Mouse (Mus musculus): ENCODE measurements around the gene Glyctk.
A peak's percentile ranks its signal among the peaks of the same experiment; 100 is the strongest.
"Not testable (repeated sequence)": the region's sequence is repeated elsewhere in the genome, so short reads cannot be mapped to it uniquely, and the experiment has no call there.

The Glyctk gene

DNA sequence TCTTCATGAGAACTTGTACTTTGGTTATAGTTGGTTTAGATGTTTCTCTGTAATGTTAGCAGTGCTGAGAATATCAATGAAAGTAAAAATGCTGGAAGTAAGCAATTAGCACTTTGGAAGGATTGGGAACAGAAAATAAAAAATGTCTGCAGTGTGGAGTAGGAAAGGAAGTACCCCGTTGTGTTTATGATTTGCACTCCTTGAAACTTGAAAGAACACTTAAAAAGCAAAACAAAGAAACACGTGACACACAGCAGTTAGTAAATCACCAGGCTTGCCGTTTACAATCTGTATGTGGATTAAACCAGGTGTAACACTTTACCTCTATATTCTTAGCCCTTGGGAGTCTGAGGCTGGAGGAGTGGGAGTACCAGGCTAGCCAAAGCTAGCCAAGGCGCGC lies 18.8 kb upstream of the Glyctk start:
- DNase-seq (ENCODE audit: low spot score in 2 of 2): no peak

- DNase-seq (ENCODE audit: low spot score in 2 of 2): no peak
These were observed 17.7 kb upstream of the Glyctk start for GRCm38 (mm10) chr9:106175552-106176200.

DNA sequence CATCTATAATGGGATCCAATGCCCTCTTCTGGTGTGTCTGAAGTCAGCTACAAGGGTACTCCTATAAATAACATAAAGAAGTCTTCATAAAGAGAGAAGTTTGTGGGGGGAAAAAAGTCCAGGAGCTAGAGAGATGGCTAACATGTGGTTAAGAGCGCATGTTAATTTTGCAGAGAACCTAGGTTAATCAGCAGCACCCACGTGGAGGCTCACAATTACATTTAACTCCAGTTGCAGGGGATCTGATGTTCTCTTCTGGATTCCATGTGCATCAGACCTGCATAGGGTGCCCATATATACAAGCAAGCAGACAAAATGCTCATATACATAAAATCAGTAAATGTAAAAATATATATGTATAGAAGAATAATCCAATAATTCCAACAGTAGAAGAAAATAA lies 15.4 kb upstream of the Glyctk start:
- DNase-seq (ENCODE audit: low spot score in 2 of 2): no peak

DNA sequence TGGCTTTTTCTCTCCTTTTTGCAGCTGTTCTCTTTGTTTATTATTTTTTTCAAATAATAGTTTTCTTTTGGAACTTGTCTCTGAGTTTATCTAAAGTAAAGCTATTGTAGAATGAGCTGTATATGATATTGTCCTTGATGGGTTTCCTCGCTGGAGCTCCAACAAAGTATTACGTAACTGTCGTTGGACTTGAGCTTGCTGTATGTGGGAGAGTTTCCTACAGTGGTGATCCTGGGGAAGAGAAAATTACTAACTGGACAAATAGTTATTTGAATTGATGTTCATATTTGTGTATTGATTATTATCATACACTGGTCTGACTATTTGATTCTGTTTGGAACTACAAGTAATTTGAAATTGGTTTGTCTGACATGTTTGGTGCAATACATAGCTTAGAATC lies 14.6 kb upstream of the Glyctk start:
- no peak for DNase-seq (ENCODE audit: low spot score in 2 of 2)

GRCm38 (mm10) chr9:106171346-106172158 lies 13.6 kb upstream of the Glyctk start:
- peak; percentile 60 to 82 for DNase-seq (ENCODE audit: low spot score in 2 of 2)

DNA sequence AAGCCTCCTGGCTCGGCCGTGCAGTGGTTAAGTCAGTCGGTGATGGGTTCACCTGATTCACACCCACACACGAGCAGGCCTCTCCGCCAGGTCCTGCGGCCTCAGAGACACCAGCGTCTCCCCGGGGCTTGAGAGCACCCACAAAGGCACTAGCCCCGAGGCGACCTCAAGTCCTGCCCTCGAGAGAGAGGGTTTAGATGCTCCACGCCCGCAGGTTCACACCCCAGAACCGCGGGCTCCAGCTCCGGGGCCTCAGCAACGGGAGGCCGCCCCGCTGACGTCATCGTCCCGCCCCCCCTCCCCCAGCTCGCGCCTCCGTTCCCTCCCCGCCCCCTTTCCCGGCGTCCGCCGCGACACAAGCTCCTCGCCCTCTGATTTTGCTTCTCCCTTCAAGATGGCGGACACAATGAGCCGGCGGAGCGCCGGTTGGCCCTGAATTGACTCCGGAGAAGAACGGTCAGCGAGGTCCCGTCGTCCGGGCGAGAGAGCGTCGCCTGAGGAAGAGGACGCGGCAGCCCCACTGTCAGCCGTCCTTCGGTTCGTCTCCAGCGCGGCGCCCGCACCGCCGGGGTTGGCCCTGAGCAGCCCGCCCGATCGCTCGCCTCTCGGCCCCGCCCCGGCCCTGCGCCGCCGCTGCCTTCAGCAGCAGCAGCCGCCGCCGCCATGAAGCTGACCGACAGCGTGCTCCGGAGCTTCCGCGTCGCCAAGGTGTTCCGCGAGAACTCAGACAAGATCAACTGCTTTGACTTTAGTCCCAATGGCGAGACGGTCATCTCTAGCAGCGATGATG lies 12.8 kb upstream of the Glyctk start, which contains the start of gene Wdr82:
Gene Wdr82 (plus strand): TSS at position 373 of the 790 bp plus-strand sequence.
- peak; percentile 89 to 94 for DNase-seq (ENCODE audit: low spot score in 2 of 2)

DNA sequence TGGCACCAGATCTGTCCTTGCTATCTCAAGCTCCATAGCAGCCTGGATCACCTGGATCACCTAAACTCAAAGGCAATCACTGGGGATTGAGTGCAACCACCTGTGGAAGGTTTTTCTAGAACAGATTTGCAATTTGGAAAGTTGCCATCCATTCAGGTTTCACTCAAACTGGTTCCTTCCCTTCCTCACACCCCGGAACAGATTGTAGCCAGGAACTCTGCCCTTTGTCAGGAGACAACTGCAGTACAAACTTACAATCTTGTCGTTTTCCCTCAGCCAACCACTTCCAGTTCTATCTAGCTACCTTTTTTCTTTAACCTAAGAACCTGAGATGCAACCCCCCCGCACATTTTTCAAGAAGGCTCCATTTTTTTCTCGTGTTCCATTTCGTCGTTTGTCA lies 12.0 kb upstream of the Glyctk start:
- no peak for DNase-seq (ENCODE audit: low spot score in 2 of 2)

GRCm38 (mm10) chr9:106169006-106169405 lies 11.1 kb upstream of the Glyctk start:
- DNase-seq (ENCODE audit: low spot score in 2 of 2): not testable (repeated sequence)

DNA sequence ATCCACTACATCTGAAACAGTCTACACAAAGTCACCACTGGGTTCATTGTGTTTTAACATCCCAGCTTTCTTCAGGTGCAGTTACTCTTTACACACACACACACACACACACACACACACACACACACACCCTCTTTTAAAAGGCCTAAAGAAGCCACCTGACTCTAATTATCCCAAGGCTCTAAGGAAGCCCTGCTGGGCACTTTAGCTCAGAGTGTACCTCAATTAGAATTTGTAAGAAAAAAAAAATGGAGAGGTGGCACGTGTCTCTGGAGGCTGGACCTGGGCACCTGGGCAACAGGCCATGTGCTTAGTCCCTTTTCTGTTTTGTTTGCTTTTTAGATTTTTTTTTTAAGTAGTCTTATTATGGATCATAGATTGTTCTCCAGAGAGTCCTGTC lies 9.8 kb upstream of the Glyctk start:
- no peak for DNase-seq (ENCODE audit: low spot score in 2 of 2)

DNA sequence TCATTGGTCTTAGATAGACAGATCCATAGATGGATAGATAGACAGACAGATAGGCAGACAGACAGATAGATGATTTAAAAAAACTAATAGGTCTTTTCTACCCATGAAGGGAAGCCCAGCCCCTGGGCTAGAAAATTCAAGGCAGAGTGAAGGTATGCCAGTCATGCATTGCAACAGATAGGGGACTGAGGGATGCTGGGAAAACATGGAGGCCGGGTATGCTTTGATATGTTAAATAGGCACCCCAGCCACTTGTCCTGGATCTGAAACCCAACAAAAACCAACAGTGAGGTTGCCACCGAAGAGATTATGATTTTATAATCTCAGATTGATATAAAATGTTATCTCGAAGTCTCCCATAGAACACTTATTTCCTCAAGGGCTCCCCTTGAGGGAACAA lies 9.3 kb upstream of the Glyctk start:
- no peak for DNase-seq (ENCODE audit: low spot score in 2 of 2)

GRCm38 (mm10) chr9:106166709-106167108 lies 8.8 kb upstream of the Glyctk start:
- no peak for DNase-seq (ENCODE audit: low spot score in 2 of 2)

DNA sequence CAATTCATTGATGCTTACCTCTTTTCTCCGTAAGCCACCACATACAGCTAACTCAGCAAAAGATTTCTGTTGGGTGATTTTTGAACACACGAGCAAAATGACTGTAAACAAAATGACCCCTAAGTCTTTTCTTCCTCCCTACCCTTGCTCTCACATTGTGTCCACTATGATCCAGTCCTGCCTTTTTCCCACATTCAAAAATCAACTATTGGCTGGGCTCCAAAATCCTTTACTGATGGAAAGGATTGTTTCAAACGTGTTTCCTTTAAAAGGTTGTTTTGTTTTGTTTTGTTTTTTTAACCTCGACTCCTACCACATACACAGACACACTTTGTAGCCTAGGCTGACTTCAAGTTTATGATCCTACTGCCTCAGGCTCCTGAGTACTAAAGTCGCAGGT lies 2.5 kb upstream of the Glyctk start:
- DNase-seq (ENCODE audit: low spot score in 2 of 2): no peak

DNA sequence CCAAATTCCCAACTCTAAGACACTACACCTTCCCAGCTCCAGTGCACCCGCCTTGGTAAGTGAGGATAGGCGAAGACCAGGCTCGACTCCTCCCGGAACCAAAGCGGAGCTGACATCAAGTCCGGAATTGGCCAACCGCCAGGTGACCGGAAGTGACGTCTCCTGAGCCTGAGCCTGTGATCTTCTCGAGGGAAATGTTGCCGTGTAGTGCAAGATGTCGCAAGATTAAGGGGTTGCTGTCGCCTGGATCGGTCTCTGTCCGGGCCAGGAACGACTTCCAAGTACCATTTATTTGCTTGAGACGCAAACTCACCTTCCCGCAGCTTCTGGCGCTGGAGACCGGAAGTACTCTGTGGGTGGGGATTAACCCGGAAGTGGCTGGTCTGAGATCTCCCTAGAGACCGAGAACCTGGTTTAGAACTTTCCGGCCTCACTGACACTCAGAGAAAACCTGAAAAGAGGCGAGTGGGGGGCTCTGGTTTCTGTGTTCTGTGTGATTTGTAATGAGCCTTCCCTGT lies 1.9 kb upstream of the Glyctk start:
- peak; percentile 85 to 94 for DNase-seq (ENCODE audit: low spot score in 2 of 2)

DNA sequence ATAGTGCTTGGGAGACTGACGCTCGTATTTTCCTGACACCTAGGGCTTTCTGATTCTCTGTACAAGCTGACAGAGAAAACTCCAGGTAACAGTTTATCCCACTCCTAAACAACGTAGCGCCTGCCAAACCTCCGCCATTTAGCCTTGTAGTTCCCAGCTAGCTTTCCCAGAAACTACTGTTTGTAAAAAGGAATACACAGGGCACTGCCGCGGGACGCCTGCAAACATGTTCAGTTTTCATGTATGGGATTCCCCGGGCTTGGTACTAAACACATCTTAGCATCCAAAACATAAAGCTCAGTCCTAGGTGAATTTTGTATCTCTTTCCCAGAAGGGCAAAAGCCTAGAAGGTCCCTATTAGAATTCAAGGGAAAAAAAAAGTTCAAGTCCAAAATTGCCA lies 1.3 kb upstream of the Glyctk start:
- DNase-seq (ENCODE audit: low spot score in 2 of 2): no peak

DNA sequence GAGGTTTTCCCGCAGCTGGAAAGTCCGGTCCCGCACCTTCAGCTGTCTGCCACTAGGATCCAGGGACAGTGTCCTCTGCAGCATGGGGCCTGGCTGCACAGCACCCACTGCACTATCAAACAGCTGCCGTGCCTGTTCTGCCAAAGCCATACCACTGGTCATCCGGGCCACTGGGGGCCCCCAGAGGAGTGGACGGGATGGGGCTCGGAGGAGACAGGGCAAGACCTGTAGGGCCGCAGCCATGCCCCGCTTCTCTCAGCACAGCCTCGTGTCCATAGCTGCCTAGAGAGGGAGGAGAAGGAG lies 364 bp downstream of the Glyctk start:
- DNase-seq (ENCODE audit: low spot score in 2 of 2): no peak

DNA sequence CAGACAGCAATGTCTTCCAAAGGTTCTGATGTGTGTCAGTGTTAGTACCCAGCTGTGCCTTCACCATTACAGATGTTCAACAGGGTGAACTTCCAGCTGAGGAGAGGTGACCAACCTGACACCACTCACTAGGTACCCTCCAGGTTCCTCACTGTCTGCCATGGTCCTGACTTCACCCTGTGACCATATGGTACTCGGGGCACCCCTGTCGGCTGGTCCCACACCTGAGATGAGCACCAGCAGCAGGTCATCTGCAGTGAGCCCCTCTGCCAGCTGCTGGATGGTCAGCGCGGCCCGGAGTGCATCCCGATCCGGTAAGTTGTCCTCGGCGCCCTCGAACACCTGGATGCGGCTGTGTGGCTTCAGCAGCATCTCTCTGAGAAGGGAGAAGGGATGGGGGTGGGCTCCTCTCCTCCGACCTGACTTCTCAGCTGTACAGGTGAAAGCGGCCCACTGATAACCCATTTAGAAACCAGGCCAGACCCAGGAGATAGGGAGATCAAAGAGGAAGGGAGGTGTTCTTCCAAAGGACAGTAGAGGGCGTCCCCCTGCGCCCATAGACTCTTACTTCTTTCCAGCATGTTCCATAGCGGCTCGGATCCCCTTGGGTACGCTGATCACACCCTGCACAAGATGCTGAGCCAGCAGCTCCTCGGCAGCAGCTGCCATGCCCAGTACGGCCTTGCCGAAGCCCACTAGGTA lies 866 bp downstream of the Glyctk start:
- no peak for DNase-seq (ENCODE audit: low spot score in 2 of 2)

DNA sequence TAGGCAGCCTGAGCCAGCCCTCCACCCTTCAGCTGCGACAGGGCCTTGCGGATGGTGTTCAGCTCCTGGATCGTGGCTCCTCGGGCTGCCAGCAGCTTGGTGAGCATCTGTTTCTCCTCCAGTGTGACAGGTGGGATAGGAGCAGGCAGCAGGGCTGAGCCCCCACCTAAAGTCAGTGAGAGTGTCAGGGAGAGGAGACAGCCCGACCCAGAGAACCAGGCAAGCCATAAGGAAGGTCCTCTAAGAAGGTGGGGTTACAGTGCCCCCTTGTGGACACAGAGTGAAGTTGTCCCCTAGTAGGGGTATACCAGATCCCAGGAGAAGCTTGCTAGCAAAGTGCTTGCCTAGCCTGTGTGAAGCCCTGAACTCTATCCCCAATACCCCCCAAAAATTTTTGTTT lies 1.5 kb downstream of the Glyctk start:
- peak; percentile 52 to 85 for DNase-seq (ENCODE audit: low spot score in 2 of 2)

DNA sequence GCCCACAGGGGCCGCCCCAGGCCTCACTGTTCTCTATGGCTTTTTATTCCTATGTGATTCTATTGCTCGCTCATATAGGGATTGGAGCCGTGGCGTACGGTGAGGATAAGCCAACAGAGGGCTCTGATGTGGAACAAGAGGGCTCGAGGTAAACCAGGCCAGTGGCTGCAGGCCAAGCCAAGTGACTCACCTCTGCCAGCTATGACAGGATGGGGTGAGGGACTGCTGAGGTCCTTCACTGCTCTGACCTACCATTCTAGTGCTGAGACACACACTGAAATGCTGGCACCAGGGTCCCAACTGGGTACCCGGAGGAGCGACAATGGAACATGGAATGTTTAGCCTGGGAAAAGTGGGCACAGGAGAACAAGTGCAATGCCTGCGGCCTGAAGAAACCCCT lies 3.8 kb downstream of the Glyctk start:
- DNase-seq (ENCODE audit: low spot score in 2 of 2): no peak

DNA sequence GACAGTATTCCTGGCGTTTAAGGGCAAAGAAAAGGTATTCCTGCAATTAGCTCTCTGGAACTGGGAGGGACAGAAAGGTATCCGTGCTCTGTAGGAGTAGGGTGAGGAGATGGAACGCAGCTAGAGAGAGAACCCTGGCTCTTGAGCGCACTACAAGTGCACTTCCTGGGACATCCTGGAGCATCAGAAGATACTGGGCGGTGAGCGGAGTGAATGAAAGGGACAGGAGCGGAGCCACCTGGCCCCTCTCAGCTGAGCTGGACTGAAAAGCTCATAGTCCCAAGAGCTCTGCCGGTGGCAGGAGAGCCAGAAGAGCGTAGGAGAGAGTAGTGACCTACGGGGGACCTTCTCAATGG lies 8.6 kb downstream of the Glyctk start:
- DNase-seq (ENCODE audit: low spot score in 2 of 2): no peak

DNA sequence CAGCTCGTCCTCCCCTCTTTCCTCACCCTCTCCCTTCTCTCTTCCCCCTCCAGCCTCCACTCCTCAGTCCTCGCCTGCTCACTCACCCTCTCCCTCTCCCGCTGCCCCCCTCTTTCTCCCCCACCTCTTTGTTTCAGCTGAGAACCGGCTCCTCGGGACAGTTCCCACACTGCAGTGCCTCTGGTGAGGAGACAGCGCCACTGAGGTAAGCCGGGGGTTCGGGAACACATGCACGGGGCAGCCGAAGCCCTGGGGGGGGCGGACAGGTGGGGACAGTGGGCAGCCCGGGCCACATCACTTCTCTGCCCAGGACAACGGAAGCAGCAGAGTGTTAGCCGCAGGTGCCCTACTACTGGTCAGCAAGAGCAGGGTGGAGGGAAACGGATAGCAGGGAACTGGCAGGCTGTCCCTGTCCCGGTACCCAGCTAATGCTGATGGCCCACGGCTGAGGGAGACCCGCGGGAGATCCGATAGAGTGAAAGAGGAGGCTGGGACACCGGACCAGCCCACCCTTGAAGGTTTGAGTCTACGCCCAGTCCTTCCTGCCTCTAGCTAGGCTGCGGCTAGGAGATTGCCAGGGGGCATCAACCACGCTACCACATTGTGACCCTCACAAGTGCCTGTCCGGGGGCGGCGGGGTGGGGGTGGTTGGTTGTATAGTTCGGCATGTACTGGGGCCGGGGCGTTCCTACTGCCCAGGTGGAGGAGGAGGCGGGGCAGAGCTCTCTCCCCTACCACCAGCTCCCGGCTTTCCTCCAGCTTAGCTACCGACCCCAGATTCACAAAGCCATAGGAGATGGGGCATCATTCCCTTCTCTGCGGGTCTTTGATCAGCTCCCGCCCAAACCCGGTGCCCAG lies 9.2 kb downstream of the Glyctk start:
- DNase-seq (ENCODE audit: low spot score in 2 of 2): no peak

DNA sequence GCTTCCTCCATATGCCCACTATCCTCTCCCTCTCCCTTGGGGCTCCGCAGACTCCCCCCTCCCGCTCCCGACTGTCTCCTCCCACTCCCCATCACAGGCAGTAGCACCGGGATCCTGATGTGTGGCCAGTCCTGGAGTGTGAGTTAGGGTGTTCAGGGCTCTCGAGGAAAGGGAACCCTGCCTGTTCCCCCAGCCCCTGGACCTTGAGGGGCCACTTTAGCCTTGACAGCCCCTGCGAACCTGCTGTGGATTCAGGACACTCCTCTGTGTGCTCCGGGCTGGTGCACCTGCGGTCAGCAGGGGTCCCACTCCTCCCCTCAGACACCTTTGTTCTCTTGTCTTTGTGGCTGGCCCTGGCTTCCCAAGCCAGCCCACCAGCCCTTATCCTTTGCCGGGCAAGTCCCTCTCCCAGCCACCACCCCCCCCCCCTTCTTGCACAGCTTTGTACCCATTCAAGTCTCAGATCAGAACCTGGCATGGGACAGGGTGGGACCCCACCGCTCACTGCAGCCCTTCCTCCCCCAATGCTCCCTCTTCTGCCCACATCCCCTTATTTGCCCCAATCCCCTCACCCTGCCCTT lies 10.0 kb downstream of the Glyctk start:
- no peak for DNase-seq (ENCODE audit: low spot score in 2 of 2)

All from spleen, postnatal 4 days (tissue).